Mouse (Mus musculus) kidney, postnatal 0 days (tissue): ENCODE results near the gene Gdf11. TPM values are rescaled to one million over a fixed set of nuclear protein-coding genes. Genes with fewer than 3 reads are reported as not detected.

Experiments used
- ATAC-seq: fragments of 200-750 bp; cut with Nextera tagmentation; replicated peaks from 2 replicates; pipeline ENCODE4 v1.8.0; 2017; ENCODE audit warnings: low read depth, moderate number of reproducible peaks, moderate TSS enrichment, moderate library complexity; ENCODE audit not compliant: low FRiP score
- DNase-seq: peaks from one replicate; pipeline ENCODE4 v3.0.0-alpha.2; 2016; ENCODE audit warnings: low spot score
- H3K27ac ChIP-seq: fragments of 300-500 bp; sonication (generic); 2 replicates; pipeline ENCODE4 v1.5.1; 2014; ENCODE audit warnings: mild to moderate bottlenecking
- H3K27me3 ChIP-seq: fragments of 300-500 bp; sonication (generic); 2 replicates; pipeline ENCODE4 v1.6.1; 2014; ENCODE audit warnings: low read length, mixed read lengths; ENCODE audit not compliant: insufficient read depth
- H3K36me3 ChIP-seq: fragments of 300-500 bp; sonication (generic); 2 replicates; pipeline ENCODE4 v1.6.1; 2014; ENCODE audit warnings: low read length, mixed read lengths; ENCODE audit not compliant: insufficient read depth
- H3K4me1 ChIP-seq: fragments of 300-500 bp; sonication (generic); replicated peaks from 2 replicates; pipeline ENCODE4 v1.6.1; 2014; ENCODE audit warnings: antibody characterized with exemption, low read length, mixed read lengths; ENCODE audit not compliant: insufficient read depth
- H3K4me2 ChIP-seq: fragments of 300-500 bp; sonication (generic); 2 replicates; pipeline ENCODE4 v1.6.1; 2014; ENCODE audit warnings: mild to moderate bottlenecking, low read length, moderate library complexity, mixed read lengths
- H3K4me3 ChIP-seq: fragments of 300-500 bp; sonication (generic); replicated peaks from 2 replicates; pipeline ENCODE4 v1.5.1; 2014; ENCODE audit warnings: low read depth, low read length
- H3K9ac ChIP-seq: fragments of 300-500 bp; sonication (generic); 2 replicates; pipeline ENCODE4 v1.6.1; 2014; ENCODE audit warnings: low read depth, low read length
- H3K9me3 ChIP-seq: fragments of 300-500 bp; sonication (generic); replicated peaks from 2 replicates; pipeline ENCODE4 v1.6.1; 2016; ENCODE audit warnings: low read length, inconsistent platforms, mixed read lengths
- CTCF ChIP-seq: IDR thresholded peaks from 2 replicates; pipeline ENCODE4 v1.5.1; 2016; ENCODE audit warnings: antibody characterized with exemption, low read depth, mild to moderate bottlenecking, moderate library complexity
- WGBS: fragments of 180-500 bp; shearing (Covaris S2); extraction: QIAGEN DNeasy Blood & Tissue Kit; methylation state at CpG from one replicate; pipeline ENCODE4 v1.1.7; 2014; 5-methylcytosine and 5-hydroxymethylcytosine counted together
- polyA plus RNA-seq: library from polyadenylated mRNA; unstranded; fragments of >200 nt; fragmentation: Nextera tagmentation; extraction: Ambion mirVana; gene quantifications from 2 replicates; pipeline ENCODE4 v1.2.1, GENCODE M21; 2015

The Gdf11 gene
- polyA plus RNA-seq, 1 experiment from 2014 or later, result 7.7 TPM

DNA sequence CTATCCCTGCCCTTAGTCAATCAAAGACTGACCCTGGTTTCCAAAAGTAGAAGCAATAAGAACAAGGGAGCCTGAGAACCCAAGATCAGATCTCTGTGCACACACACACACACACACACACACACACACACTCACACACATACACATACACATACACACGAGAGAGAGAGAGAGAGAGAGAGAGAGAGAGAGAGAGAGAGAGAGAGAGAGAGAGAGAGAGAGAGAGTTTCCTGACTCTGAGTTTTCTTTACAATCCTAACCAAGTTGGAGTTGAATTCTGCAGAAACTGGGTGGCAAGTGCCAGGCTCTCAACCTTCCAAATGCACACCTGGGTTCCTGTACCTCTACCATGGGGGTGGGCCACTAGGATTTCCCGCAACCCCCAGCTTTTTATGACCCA is 1.7 kb downstream of the Gdf11 start:
- Histone ChIP-seq H3K9me3 (no peaks in the 10 kb centered on the region), H3K36me3 (0 out of 2 replicates have a peak, but pooled peaks cover 6% of the 10 kb centered on the region), H3K4me3 (peak overlapping the region; percentile 62), H3K4me1 (peaks cover 9% of the 10 kb centered on the region; the same call in 1 of the 2 replicates), H3K27ac (peak overlapping the region; percentile 90), H3K9ac (0 out of 2 replicates have a peak overlapping the region, but pooled peaks have one; percentile 36), H3K27me3 (no peaks in the 10 kb centered on the region), H3K4me2 (peak overlapping the region; percentile 63)
- no peak for TF ChIP-seq CTCF
- WGBS, result 13% methylated on average over 1 of the region's 2 CpGs
- no peak for DNase-seq
- ATAC-seq, result no peak

DNA sequence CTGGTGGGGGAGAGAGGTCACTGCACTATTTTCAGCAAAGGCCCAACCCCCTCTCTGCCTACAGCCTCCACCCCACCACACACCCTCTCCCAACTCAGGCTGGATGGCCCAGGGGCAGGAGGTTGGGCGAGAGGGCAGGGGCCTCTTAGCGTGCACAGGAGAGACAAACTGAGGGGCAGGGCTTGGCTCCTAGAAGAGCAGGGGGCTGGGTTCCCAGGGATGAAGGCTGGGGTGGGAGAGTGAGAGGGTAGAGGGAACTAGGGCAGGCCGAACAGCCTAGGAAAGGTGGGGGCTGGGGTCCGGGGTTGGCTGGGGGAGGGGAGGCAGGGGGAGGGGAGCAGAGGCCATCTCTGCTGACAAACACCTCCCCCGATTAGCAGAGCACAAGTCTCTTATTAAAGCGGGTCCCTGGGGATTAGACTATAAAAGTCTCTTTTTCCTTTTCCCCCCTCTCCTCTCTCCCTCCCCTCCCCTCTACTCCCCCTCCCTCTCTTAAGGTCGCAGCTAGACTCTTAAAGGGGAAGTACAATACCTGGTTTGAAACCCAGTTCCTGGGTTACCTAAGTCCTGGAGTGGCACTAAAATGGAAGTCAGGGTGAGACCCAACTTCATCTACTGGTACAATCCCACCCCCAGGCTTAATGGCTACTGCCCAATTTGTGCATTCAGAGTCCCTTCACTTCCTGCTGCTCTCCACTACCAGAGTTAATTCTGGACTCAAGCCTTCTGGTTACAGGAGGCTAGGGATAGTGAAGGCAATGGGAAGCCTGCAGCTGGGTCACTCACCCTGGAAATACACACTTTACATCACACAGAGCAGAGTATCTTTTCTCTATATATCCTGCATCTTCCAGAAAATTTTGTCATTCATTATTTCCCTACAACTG is 2.3 kb downstream of the Gdf11 start:
- peak overlapping the region; percentile 38 for H3K27ac ChIP-seq
- H3K27me3 ChIP-seq, result no peaks in the 10 kb centered on the region
- H3K36me3 ChIP-seq, result 0 out of 2 replicates have a peak, but pooled peaks cover 7% of the 10 kb centered on the region
- ATAC-seq (peak; percentile 33), DNase-seq (peak; percentile 82)
- no peak for TF ChIP-seq CTCF
- H3K4me3 ChIP-seq, result peak overlapping the region; percentile 26
- peak overlapping the region; percentile 32; the same call in 1 of the 2 replicates for H3K9ac ChIP-seq
- H3K4me2 ChIP-seq, result peak overlapping the region; percentile 63
- WGBS, result 4% methylated on average over 6 of the region's 7 CpGs
- no peaks in the 10 kb centered on the region for H3K9me3 ChIP-seq
- peaks cover 9% of the 10 kb centered on the region; the same call in 1 of the 2 replicates for H3K4me1 ChIP-seq

DNA sequence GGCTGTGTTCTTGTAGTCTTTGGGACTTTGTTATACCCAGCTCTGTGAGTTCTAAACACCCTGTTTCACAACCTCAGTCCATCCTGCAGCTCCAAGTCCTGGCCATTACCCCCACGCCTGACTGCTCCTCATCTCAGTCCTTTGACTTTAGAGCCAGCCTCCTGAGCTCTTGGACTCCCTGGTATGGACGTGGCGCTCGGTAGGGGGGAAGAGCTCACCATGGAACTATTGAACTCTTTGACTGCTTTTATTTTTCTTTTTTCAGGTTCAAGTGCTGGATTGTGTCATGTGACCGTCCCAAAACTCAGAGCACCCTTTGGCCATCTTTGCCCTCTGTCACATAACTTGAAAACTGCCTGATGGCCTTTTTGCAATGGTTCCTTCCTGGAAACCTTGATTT is 9.5 kb downstream of the Gdf11 start:
- WGBS, result 70% methylated on average over 5 of the region's 5 CpGs
- H3K36me3 ChIP-seq, result 0 out of 2 replicates have a peak, but pooled peaks cover 7% of the 10 kb centered on the region
- DNase-seq, result no peak

DNA sequence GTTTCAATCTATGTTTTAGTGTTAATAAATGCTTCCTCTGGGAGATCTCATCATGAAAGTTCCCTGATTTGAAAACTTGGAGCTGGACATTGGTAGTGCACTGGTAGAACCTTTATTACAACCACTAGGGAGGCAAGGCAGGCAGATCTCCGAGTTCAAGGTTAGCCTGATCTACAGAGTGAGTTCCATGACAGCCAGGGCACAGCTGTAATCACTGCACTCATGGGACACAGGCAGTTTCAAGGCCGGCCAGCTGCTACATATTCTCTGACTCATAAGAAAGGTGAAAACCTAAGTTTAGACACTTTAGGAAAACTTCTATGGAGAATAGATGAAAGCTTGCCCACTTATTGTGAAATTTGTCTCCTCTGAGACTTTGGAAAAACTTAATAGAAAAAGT is 12.7 kb downstream of the Gdf11 start:
- Histone ChIP-seq H3K27ac (no peak overlapping the region), H3K9me3 (no peaks in the 10 kb centered on the region), H3K4me2 (no peak overlapping the region), H3K4me1 (no peaks in the 10 kb centered on the region), H3K9ac (no peak overlapping the region), H3K27me3 (no peaks in the 10 kb centered on the region), H3K4me3 (no peak overlapping the region), H3K36me3 (0 out of 2 replicates have a peak, but pooled peaks cover 3% of the 10 kb centered on the region)
- TF ChIP-seq CTCF, result no peak
- ATAC-seq (no peak), DNase-seq (no peak)
- WGBS, result 90% methylated on average over 2 of the region's 2 CpGs

More for the DNA sequence above, 9.5 kb downstream of the Gdf11 start:
- Histone ChIP-seq H3K9ac (no peak overlapping the region), H3K4me1 (no peaks in the 10 kb centered on the region; the same call in 1 of the 2 replicates), H3K4me3 (no peak overlapping the region), H3K27me3 (no peaks in the 10 kb centered on the region), H3K4me2 (no peak overlapping the region), H3K9me3 (no peaks in the 10 kb centered on the region), H3K27ac (no peak overlapping the region)
- no peak for TF ChIP-seq CTCF
- ATAC-seq, result peak; percentile 71

DNA sequence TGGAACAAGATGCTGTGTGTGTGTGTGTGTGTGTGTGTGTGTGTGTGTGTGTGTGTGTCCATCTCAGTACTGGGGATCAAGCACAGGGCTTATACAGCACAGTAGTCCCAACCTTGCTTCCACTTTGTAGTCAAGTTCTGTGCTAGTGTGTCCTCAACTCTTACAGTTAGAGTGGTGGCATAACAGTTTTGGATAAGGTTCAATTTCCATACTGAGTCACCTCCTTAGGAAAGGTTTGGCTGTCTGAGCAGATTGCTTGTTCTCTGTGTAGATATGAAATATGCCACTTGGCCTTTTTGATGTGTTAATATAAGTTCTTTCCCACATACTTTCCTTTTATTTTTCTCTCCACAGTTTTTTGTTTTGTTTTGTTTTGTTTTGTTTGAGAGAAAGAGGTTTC is 13.2 kb downstream of the Gdf11 start:
- Histone ChIP-seq H3K9me3 (no peaks in the 10 kb centered on the region), H3K9ac (no peak overlapping the region), H3K4me3 (no peak overlapping the region), H3K4me1 (no peaks in the 10 kb centered on the region), H3K4me2 (no peak overlapping the region), H3K27ac (no peak overlapping the region), H3K36me3 (peaks cover 9% of the 10 kb centered on the region; the same call in 1 of the 2 replicates), H3K27me3 (no peaks in the 10 kb centered on the region)
- TF ChIP-seq CTCF, result no peak
- no peak for ATAC-seq
- no peak for DNase-seq

DNA sequence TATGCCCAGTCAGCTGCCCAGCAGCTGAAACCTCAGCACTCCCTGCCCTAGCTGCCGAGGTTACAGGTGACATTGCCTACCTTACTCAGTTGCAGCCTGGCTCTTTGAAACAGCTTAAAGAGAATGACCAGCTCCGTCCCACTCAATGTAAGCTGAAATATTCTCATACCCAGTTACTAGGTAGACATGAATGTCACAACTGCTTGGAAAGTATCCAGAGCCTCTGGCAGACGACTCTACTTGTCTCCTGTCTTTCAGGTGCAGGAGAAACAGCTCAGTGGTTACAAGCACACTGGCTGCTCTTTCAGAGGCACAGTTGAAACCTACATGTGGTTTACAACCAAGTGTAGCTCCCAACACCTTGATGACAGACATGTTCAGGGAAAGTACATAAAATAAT is 21.2 kb downstream of the Gdf11 start:
- no peak for TF ChIP-seq CTCF
- Histone ChIP-seq H3K4me3 (no peak overlapping the region), H3K4me2 (no peak overlapping the region), H3K27ac (no peak overlapping the region), H3K27me3 (no peaks in the 10 kb centered on the region), H3K9me3 (no peaks in the 10 kb centered on the region), H3K36me3 (peaks cover 31% of the 10 kb centered on the region), H3K4me1 (no peaks in the 10 kb centered on the region), H3K9ac (no peak overlapping the region)
- no peak for ATAC-seq
- DNase-seq, result no peak
- WGBS, result 88% methylated on average over 3 of the region's 3 CpGs
